Mouse (Mus musculus) embryonic stem cell, embryonic (primary cell): ENCODE measurements around the gene Mdfic.

Source experiments
- CTCF ChIA-PET, 4 experiments: fragments of 300-600 bp in 2 of 4; fragments of 350-600 bp in 2 of 4; sonication (Branson Sonifier 250); formaldehyde crosslinking; loops; one replicate each; lab custom pipeline; 2022; ENCODE audit warnings: inconsistent platforms in 2 of 4; lab: Charles Lee
- POLR2A ChIA-PET, 4 experiments: fragments of 300-600 bp in 2 of 4; fragments of 350-600 bp in 2 of 4; sonication (Branson Sonifier 250); formaldehyde crosslinking; loops; one replicate each; lab custom pipeline; 2022; ENCODE audit warnings: antibody characterized with exemption in 4 of 4, inconsistent platforms in 1 of 4; lab: Charles Lee

The Mdfic gene

DNA sequence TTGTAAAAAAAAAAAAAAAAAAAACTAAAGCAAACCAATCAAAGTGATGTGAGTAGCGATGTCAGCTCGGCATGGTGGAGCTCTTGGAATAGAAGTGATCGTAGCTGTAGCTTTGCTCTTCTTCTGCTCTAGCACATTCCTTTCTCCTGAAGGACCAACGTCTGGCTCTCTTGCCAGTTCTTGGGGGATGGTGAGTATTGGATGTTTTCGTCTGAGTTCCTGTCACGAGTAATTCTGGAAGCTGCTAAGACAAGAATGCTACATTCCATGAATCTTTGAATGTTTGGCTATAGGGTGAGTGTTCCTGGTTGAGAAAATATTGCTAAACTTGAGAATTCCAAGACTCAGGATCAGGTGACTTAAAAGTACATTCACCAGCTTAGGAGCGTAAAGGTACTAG lies 11.0 kb downstream of the Mdfic start:
- ChIA-PET POLR2A (interaction anchor here in 2 of 4 experiments (0.5 to 1.7 kb wide), 8 partner anchors 8 to 46 kb away, joined by 3 to 4 read pairs (median 4); partner anchors contain the start of gene Mdfic (in 1 of the 2)), CTCF (no interaction called here)

DNA sequence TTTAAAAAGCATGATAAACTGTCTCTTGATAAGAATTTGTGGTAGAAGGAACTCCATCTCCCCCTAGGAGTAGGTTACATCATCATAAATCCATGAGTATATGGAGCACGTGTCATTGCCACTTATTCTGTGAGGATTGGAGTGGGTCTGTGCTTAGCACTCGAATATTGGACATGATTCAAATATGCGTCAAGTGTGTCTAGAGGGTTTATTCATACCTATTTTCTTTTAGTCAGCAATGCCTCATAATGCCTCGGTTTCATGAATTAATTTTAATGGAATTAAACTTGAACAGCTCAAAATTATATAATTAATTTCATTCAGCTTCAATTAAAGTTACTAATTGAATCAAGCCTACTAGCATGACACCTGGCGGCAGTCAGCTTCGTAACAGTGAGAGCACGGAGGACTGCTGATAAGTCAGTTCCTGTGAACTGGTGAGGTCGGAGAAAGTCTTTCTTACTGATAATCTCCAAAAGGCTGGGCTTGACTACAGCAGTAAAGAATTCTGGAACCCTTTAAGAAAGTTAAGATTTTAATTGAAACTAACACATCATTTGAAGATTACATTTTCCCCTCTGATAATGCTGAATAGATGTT lies 17.0 kb downstream of the Mdfic start:
- POLR2A ChIA-PET, result interaction anchor here in 1 of 4 experiments (1.2 to 1.6 kb wide), 3 partner anchors 9 to 17 kb away, joined by 4 read pairs; partner anchors contain the start of gene Mdfic
- CTCF ChIA-PET, result no interaction called here

DNA sequence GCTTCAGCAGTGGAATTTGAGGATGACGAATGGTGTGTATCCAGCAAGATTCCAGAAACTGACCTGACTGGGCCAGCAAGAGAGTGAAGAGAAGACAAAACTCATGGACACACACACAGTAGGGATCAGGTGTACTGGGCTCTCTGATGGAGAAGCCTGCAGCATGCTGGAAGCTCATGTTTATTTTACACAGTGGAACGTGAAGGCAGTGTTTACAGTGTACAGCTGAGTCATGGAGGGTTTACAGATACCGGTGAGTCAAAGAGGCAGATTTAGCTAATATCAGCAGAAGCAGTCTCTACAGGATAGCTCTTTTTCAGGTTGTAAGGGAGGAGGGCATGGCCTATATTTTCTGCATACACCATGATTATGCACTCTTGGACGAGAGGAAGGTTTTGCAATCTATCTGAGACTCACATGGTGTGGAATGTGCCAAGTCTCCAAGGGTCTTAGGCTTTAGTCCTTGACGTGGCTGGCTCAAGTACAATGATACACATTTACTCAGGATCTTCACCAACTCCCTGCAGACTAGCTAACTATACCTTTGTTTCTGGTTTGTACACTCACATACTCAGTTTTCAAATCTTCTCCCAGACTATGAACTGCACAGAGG lies 18.0 kb downstream of the Mdfic start:
- POLR2A ChIA-PET, result interaction anchor here in 1 of 4 experiments (1.2 to 1.6 kb wide), 3 partner anchors 10 to 18 kb away, joined by 4 read pairs; partner anchors contain the start of gene Mdfic
- CTCF ChIA-PET, result no interaction called here

GRCm38 (mm10) chr6:15739132-15739531 lies 18.7 kb downstream of the Mdfic start:
- ChIA-PET POLR2A (interaction anchor here in 1 of 4 experiments (0.8 kb wide), 1 partner anchor 8 kb away, joined by 3 read pairs; no protein-coding TSS in a partner anchor), CTCF (no interaction called here)

DNA sequence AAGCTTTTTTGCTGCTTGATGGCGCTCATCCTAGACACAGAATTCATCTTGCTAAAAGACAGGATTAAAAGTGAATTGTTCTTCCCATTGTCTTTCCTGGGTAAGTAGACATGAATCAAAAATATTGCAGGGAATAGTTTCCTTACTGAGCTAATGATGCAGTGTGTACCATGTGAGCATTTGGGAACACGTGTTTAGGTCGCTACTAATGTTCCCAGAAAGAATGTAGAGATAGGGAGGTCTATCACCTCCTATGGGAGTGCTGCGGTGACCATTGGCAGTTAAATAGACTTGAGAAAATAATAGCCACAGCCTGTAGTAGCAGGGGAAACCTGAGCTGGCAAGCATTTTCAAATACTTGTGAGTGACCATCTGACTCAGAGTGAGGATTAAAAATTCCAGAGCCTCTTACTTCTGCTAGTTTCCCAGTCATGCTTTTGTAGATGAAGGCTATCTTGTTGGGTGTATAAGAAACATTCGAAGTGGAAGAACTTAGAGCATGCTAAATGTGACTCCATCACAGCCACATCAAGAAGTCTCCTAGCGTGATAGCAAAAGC lies 22.2 kb downstream of the Mdfic start:
- CTCF ChIA-PET, result no interaction called here
- POLR2A ChIA-PET, result interaction anchor here in 3 of 4 experiments (0.5 to 1.6 kb wide), 6 partner anchors 8 to 99 kb away, joined by 3 to 5 read pairs (median 4); no protein-coding TSS in a partner anchor

DNA sequence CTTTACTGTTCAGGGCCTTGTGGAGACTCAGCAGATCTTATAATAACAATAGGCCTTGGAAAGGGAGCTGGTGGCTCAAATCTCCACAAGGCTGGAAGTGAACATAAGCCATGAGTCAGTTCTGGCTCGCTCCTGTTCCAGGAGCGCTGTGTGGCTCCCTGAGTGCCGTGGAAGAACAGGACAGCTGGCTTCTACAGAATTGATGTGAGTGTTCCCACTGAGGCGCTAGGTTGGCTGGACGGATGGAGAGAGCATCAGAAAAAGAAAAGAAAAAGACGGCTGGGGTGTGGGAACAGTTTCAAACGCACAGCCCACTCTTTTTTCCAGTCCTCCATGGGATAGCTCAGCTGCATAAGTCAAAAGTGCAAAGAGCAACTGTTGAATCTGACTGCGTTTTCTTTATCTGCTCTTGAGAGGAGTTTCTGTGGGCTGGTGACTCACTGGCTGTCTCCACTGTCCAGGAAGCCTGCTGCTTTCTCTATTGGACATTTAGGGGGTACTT lies 22.9 kb downstream of the Mdfic start:
- POLR2A ChIA-PET, result interaction anchor here in 3 of 4 experiments (0.5 to 1.6 kb wide), 7 partner anchors 9 to 99 kb away, joined by 3 to 5 read pairs (median 4); no protein-coding TSS in a partner anchor
- CTCF ChIA-PET, result no interaction called here

DNA sequence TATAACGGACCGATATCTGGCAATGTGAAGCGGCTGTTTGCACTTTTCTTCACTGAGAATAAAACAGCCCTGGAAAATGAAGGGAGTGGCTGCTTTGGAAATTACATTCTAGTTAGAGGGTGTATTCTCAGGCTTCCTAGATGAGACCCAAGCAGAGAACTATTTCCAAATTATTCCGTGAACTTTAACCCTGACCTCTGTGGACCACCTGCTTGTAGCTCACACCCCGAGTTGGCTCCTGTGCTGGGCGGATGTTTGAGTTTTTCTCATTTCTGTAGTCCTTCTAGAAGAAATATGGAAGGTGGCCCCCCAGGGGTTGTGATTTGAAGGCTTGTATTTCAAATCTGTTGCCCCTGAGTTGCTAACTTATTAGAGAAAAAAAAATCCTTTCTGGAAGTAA lies 23.3 kb downstream of the Mdfic start:
- CTCF ChIA-PET, result interaction anchor here in 2 of 4 experiments (0.6 to 0.7 kb wide), 3 partner anchors 243 to 1952 kb away, joined by 3 to 7 read pairs (median 3); no protein-coding TSS in a partner anchor
- POLR2A ChIA-PET, result interaction anchor here in 2 of 4 experiments (0.5 to 1.6 kb wide), 6 partner anchors 9 to 29 kb away, joined by 3 to 5 read pairs (median 4); no protein-coding TSS in a partner anchor

DNA sequence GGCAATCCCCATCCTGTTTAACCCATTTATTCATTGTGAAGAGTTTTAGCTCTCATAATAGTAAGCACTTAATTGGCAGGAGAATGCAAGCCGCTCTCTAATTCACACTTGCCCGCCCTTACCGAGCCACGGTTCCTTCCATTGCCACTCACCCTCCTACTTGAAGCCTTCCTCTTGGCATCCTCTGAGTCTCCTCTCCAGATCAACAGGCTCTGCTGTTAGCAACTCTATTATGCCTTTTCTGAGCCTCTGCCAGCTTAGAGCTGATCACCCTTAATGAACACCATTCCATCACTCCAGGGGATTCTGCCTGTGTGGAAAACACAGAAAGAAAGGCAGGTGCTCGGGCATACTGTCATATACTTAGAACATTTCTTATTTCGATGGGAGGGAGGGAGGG lies 24.9 kb downstream of the Mdfic start:
- CTCF ChIA-PET, result no interaction called here
- POLR2A ChIA-PET, result no interaction called here

- CTCF ChIA-PET, result no interaction called here
- POLR2A ChIA-PET, result no interaction called here
Observed at GRCm38 (mm10) chr6:15745891-15746290, 25.4 kb downstream of the Mdfic start.

DNA sequence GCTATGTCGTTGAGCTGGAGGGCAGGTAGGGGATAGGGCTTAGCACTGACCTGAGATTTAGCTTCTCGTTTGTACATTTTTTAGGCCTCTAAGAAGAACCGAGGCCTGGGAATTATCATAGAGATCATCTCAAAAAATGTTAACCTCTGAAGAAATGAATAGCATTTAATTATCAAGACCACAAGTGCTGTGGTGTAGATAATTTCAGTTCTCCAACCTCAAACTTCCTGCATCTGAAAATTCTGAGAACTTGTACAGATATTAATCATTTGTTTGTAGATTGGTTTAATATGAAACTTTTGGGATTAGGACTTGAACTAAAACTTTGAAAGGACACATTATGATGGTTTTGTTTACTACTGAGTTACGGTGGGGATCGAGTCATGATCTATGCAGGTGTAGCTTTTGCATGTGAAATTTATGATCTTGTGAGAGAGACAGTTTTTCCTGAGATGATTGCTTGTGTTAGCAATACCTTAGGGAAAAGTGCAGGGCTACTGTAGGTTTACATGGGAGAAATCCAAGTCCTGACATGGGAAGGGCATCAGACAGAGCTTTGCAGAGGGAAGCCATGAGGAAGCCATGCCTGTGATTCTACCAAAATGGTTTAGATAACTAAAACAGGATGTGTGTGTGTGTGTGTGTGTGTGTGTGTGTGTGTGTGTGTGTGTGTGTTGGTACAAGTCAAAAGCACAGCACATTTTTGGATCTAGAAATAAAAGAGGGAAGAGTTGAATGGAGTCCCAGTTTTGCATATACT lies 27.1 kb downstream of the Mdfic start:
- ChIA-PET POLR2A (interaction anchor here in 1 of 4 experiments (0.6 to 1.1 kb wide), 2 partner anchors 10 to 21 kb away, joined by 3 read pairs; no protein-coding TSS in a partner anchor), CTCF (no interaction called here)

GRCm38 (mm10) chr6:15748236-15748635 lies 27.8 kb downstream of the Mdfic start:
- ChIA-PET CTCF (interaction anchor here in 1 of 4 experiments (0.6 kb wide), 1 partner anchor 269 kb away, joined by 3 read pairs; no protein-coding TSS in a partner anchor), POLR2A (interaction anchor here in 1 of 4 experiments (0.6 to 1.1 kb wide), 2 partner anchors 9 to 21 kb away, joined by 3 read pairs; no protein-coding TSS in a partner anchor)

DNA sequence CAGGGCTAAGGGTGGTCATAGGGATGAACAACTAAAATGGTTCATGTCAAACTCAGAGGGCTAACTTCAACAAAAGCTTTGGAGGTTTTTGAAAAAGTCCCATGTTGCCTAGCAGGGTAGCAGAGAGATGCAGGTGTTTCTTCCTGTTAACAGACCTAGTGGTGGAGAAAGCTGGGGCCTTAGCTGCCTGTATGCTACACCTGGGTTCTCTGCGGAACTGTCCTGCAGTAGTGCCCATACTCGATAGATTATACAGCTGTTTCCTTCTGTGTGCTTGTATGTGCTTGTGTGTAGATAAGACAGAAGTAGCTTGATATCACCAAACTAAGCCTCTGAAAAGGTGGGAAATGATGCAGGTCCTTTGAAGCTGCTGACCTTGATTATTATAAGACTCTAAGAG lies 28.5 kb downstream of the Mdfic start:
- ChIA-PET POLR2A (interaction anchor here in 1 of 4 experiments (0.7 to 1.2 kb wide), 4 partner anchors 9 to 33 kb away, joined by 3 to 8 read pairs (median 4); no protein-coding TSS in a partner anchor), CTCF (interaction anchor here in 1 of 4 experiments (0.5 to 0.6 kb wide), 2 partner anchors 28 to 268 kb away, joined by 3 read pairs; no protein-coding TSS in a partner anchor)

- ChIA-PET POLR2A (interaction anchor here in 2 of 4 experiments (0.6 to 1.2 kb wide), 3 partner anchors 8 to 124 kb away, joined by 3 to 6 read pairs (median 3); no protein-coding TSS in a partner anchor), CTCF (no interaction called here)
Observed at GRCm38 (mm10) chr6:15750101-15750500, 29.6 kb downstream of the Mdfic start.

- ChIA-PET POLR2A (no interaction called here), CTCF (interaction anchor here in 1 of 4 experiments (0.5 kb wide), 1 partner anchor 1713 kb away, joined by 5 read pairs; no protein-coding TSS in a partner anchor)
Observed at GRCm38 (mm10) chr6:15751375-15751774, 30.9 kb downstream of the Mdfic start.

DNA sequence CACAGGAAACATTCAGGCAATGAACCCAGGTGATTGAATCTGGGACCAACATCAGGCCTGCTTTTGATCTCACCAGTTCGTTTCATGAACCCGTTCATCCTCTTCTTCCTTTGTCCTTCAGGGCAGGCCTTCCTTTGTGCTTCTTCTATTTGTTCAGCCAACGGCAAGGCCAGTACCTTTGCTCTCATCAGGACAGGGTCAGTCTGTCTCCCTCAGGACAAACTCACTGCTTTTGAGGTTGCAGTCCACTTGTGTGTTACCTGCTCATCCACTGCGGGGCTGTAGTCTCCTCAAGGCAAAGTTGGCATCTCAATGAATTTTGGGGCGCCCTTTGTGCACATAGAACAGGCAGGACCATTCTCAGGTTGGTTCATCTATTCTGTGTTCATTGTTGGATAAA lies 31.7 kb downstream of the Mdfic start:
- ChIA-PET CTCF (no interaction called here), POLR2A (no interaction called here)

DNA sequence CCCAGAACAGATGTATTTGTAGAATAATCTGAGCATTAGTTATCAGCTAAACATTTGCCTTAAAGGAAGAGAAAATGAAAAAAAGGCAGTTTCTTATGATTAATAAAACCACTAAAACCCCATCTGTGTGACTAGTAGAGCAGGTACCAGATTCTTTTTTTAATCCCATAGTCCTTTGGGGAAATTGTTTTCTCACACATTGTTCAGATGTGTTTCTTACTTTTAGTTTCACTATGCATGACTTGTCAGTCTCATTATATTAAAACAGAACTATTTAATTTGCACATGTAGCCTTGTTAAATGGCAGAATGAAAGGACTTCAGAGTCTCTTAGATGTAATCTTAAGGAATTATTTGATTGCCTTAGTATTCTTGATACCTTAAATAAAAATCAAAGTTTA lies 32.7 kb downstream of the Mdfic start:
- CTCF ChIA-PET, result interaction anchor here in 1 of 4 experiments (0.6 kb wide), 1 partner anchor 1555 kb away, joined by 3 read pairs; no protein-coding TSS in a partner anchor
- POLR2A ChIA-PET, result interaction anchor here in 1 of 4 experiments (0.7 kb wide), 1 partner anchor 23 kb away, joined by 3 read pairs; no protein-coding TSS in a partner anchor

GRCm38 (mm10) chr6:15758394-15758793 lies 37.9 kb downstream of the Mdfic start:
- POLR2A ChIA-PET, result interaction anchor here in 1 of 4 experiments (1.1 kb wide), 1 partner anchor 9 kb away, joined by 3 read pairs; no protein-coding TSS in a partner anchor
- CTCF ChIA-PET, result interaction anchor here in 1 of 4 experiments (0.6 kb wide), 1 partner anchor 9 kb away, joined by 3 read pairs; no protein-coding TSS in a partner anchor

DNA sequence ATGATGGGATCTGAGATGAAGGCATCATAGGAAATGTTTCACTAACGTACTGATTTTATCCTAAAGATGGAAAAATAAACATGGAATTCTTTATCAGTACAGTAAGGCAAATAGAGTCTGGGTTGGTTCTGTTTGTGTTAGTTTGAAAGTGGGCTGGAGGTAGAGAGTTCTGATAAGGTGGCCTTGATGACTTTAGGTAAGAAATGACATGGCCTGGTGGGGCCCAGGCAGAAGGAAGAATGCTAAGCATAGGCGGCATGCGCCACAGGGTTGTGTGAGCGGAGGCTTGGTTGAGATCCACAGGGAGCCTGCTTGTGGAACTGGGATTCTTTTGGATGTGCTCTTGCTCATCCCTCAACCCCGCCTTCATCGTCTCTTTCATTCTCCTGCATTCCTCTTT lies 40.3 kb downstream of the Mdfic start:
- POLR2A ChIA-PET, result no interaction called here
- CTCF ChIA-PET, result no interaction called here
